Mouse (Mus musculus): ENCODE results near the gene Pja2. TPM values are rescaled to one million over a fixed set of nuclear protein-coding genes. Genes with fewer than 3 reads are reported as not detected.
"Not testable (repeated sequence)": the region's sequence is repeated elsewhere in the genome, so short reads cannot be mapped to it uniquely, and the experiment has no call there.

Gene Pja2
- total RNA-seq, 4 experiments from 2014 or later, result 111 to 122 (median 117) TPM

- not testable (repeated sequence) for DNase-seq (ENCODE audit: low spot score)
These were observed 50.3 kb downstream of the Pja2 start for GRCm38 (mm10) chr17:64281368-64281767.

- DNase-seq (ENCODE audit: low spot score), result no peak
These were observed 54.0 kb downstream of the Pja2 start for GRCm38 (mm10) chr17:64277649-64278212.

- no peak for DNase-seq (ENCODE audit: low spot score)
These were observed 55.0 kb downstream of the Pja2 start for GRCm38 (mm10) chr17:64276666-64277065.

GRCm38 (mm10) chr17:64275188-64275587, 56.5 kb downstream of the Pja2 start:
- DNase-seq (ENCODE audit: low spot score), result no peak

- DNase-seq (ENCODE audit: low spot score), result no peak
These were observed 57.2 kb downstream of the Pja2 start for GRCm38 (mm10) chr17:64274341-64275105.

GRCm38 (mm10) chr17:64260571-64260970, 71.1 kb downstream of the Pja2 start:
- DNase-seq (ENCODE audit: low spot score), result no peak

- DNase-seq (ENCODE audit: low spot score), result no peak
These were observed 83.5 kb downstream of the Pja2 start for GRCm38 (mm10) chr17:64248246-64248645.

- no peak for DNase-seq (ENCODE audit: low spot score)
These were observed 88.8 kb downstream of the Pja2 start for GRCm38 (mm10) chr17:64242898-64243297.

- no peak for DNase-seq (ENCODE audit: low spot score)
These were observed 89.3 kb downstream of the Pja2 start for GRCm38 (mm10) chr17:64242310-64242859.

GRCm38 (mm10) chr17:64241544-64242292, 90.0 kb downstream of the Pja2 start:
- DNase-seq (ENCODE audit: low spot score), result no peak

GRCm38 (mm10) chr17:64232134-64232533, 99.6 kb downstream of the Pja2 start:
- DNase-seq (ENCODE audit: low spot score), result peak; percentile 11

- DNase-seq (ENCODE audit: low spot score), result not testable (repeated sequence)
These were observed 100.1 kb downstream of the Pja2 start for GRCm38 (mm10) chr17:64231637-64232036.

GRCm38 (mm10) chr17:64231172-64231571, 100.5 kb downstream of the Pja2 start:
- DNase-seq (ENCODE audit: low spot score), result no peak

Small RNA genes lying within 50 kb of the gene (microRNA-seq; reads per million reads assigned to microRNA genes)
- gene Gm24194, result not detected
